Mouse (Mus musculus): ENCODE data around the gene Cept1. TPM values are rescaled to one million over a fixed set of nuclear protein-coding genes. Genes with fewer than 3 reads are reported as not detected.

The Cept1 gene
- polyA plus RNA-seq, 1 experiment from 2014 or later, result 59.6 TPM

GRCm38 (mm10) chr3:106495346-106496044 is 52.1 kb downstream of the Cept1 start:
- no peak overlapping the region for H3K9ac ChIP-seq
- no peak for TF ChIP-seq CTCF (IDR thresholded peaks at IDR 0.05; ENCODE audit: low read depth)
- 76% methylated on average over 1 of the region's 1 CpGs for WGBS
- DNase-seq (peak; percentile 65), ATAC-seq (ENCODE audit: insufficient read depth) (peak; percentile 35; the same call in 1 of the 2 replicates)
- peaks cover 4% of the 10 kb centered on the region; the same call in 1 of the 2 replicates for H3K36me3 ChIP-seq (ENCODE audit: insufficient read depth)
- peak overlapping the region; percentile 72 for H3K27ac ChIP-seq (ENCODE audit: low read depth)
- no peak overlapping the region for H3K4me3 ChIP-seq (ENCODE audit: low read depth, low read length)
- no peaks in the 10 kb centered on the region for H3K9me3 ChIP-seq (ENCODE audit: low read depth, low read length)
- no peak overlapping the region for H3K4me2 ChIP-seq
- no peaks in the 10 kb centered on the region for H3K27me3 ChIP-seq (ENCODE audit: insufficient read depth, low read length)
- no peaks in the 10 kb centered on the region for H3K4me1 ChIP-seq (ENCODE audit: insufficient read depth)

- Histone ChIP-seq H3K27ac (ENCODE audit: low read depth) (peak overlapping the region; percentile 12; the same call in 1 of the 2 replicates), H3K36me3 (ENCODE audit: insufficient read depth) (0 out of 2 replicates have a peak, but pooled peaks cover 3% of the 10 kb centered on the region), H3K9ac (no peak overlapping the region), H3K9me3 (ENCODE audit: low read depth, low read length) (no peaks in the 10 kb centered on the region), H3K27me3 (ENCODE audit: insufficient read depth, low read length) (no peaks in the 10 kb centered on the region), H3K4me3 (ENCODE audit: low read depth, low read length) (no peak overlapping the region), H3K4me1 (ENCODE audit: insufficient read depth) (no peaks in the 10 kb centered on the region), H3K4me2 (no peak overlapping the region)
- WGBS, result 73% methylated on average over 1 of the region's 1 CpGs
- ATAC-seq (ENCODE audit: insufficient read depth) (no peak), DNase-seq (no peak)
- TF ChIP-seq CTCF (IDR thresholded peaks at IDR 0.05; ENCODE audit: low read depth), result no peak
Measured at GRCm38 (mm10) chr3:106494417-106494950, 53.1 kb downstream of the Cept1 start.

- Histone ChIP-seq H3K4me1 (ENCODE audit: insufficient read depth) (no peaks in the 10 kb centered on the region), H3K4me2 (no peak overlapping the region), H3K27ac (ENCODE audit: low read depth) (peak overlapping the region; percentile 8; the same call in 1 of the 2 replicates), H3K27me3 (ENCODE audit: insufficient read depth, low read length) (no peaks in the 10 kb centered on the region), H3K36me3 (ENCODE audit: insufficient read depth) (0 out of 2 replicates have a peak, but pooled peaks cover 1% of the 10 kb centered on the region), H3K9ac (no peak overlapping the region), H3K4me3 (ENCODE audit: low read depth, low read length) (no peak overlapping the region), H3K9me3 (ENCODE audit: low read depth, low read length) (no peaks in the 10 kb centered on the region)
- no peak for TF ChIP-seq CTCF (IDR thresholded peaks at IDR 0.05; ENCODE audit: low read depth)
- WGBS, result 71% methylated on average over 3 of the region's 3 CpGs
- no peak for DNase-seq
- no peak for ATAC-seq (ENCODE audit: insufficient read depth)
Measured at GRCm38 (mm10) chr3:106493882-106494281, 53.7 kb downstream of the Cept1 start.

GRCm38 (mm10) chr3:106493202-106493601 is 54.4 kb downstream of the Cept1 start:
- Histone ChIP-seq H3K36me3 (ENCODE audit: insufficient read depth) (no peaks in the 10 kb centered on the region), H3K4me3 (ENCODE audit: low read depth, low read length) (no peak overlapping the region), H3K9ac (no peak overlapping the region), H3K27ac (ENCODE audit: low read depth) (no peak overlapping the region), H3K27me3 (ENCODE audit: insufficient read depth, low read length) (no peaks in the 10 kb centered on the region), H3K4me2 (no peak overlapping the region), H3K9me3 (ENCODE audit: low read depth, low read length) (no peaks in the 10 kb centered on the region), H3K4me1 (ENCODE audit: insufficient read depth) (no peaks in the 10 kb centered on the region)
- no peak for TF ChIP-seq CTCF (IDR thresholded peaks at IDR 0.05; ENCODE audit: low read depth)
- DNase-seq, result no peak
- WGBS, result 84% methylated on average over 8 of the region's 8 CpGs
- no peak for ATAC-seq (ENCODE audit: insufficient read depth)

- Histone ChIP-seq H3K36me3 (ENCODE audit: insufficient read depth) (no peaks in the 10 kb centered on the region), H3K27me3 (ENCODE audit: insufficient read depth, low read length) (no peaks in the 10 kb centered on the region), H3K4me2 (no peak overlapping the region), H3K9me3 (ENCODE audit: low read depth, low read length) (no peaks in the 10 kb centered on the region), H3K4me3 (ENCODE audit: low read depth, low read length) (no peak overlapping the region), H3K27ac (ENCODE audit: low read depth) (no peak overlapping the region), H3K4me1 (ENCODE audit: insufficient read depth) (no peaks in the 10 kb centered on the region), H3K9ac (no peak overlapping the region)
- TF ChIP-seq CTCF (IDR thresholded peaks at IDR 0.05; ENCODE audit: low read depth), result no peak
- 90% methylated on average over 1 of the region's 1 CpGs for WGBS
- no peak for ATAC-seq (ENCODE audit: insufficient read depth)
- no peak for DNase-seq
Measured at GRCm38 (mm10) chr3:106492723-106493122, 54.9 kb downstream of the Cept1 start.

- no peaks in the 10 kb centered on the region for H3K36me3 ChIP-seq (ENCODE audit: insufficient read depth)
- no peak for DNase-seq
- 80% methylated on average over 4 of the region's 4 CpGs for WGBS
- ATAC-seq (ENCODE audit: insufficient read depth), result no peak
- no peak overlapping the region for H3K4me3 ChIP-seq (ENCODE audit: low read depth, low read length)
- H3K4me1 ChIP-seq (ENCODE audit: insufficient read depth), result no peaks in the 10 kb centered on the region
- H3K9me3 ChIP-seq (ENCODE audit: low read depth, low read length), result no peaks in the 10 kb centered on the region
- no peak overlapping the region for H3K9ac ChIP-seq
- TF ChIP-seq CTCF (IDR thresholded peaks at IDR 0.05; ENCODE audit: low read depth), result no peak
- H3K27ac ChIP-seq (ENCODE audit: low read depth), result no peak overlapping the region
- no peaks in the 10 kb centered on the region for H3K27me3 ChIP-seq (ENCODE audit: insufficient read depth, low read length)
- no peak overlapping the region for H3K4me2 ChIP-seq
Measured at GRCm38 (mm10) chr3:106490239-106490638, 57.4 kb downstream of the Cept1 start.

- Histone ChIP-seq H3K27me3 (ENCODE audit: insufficient read depth, low read length) (no peaks in the 10 kb centered on the region), H3K4me3 (ENCODE audit: low read depth, low read length) (no peak overlapping the region), H3K9ac (no peak overlapping the region), H3K9me3 (ENCODE audit: low read depth, low read length) (no peaks in the 10 kb centered on the region), H3K4me1 (ENCODE audit: insufficient read depth) (no peaks in the 10 kb centered on the region), H3K27ac (ENCODE audit: low read depth) (no peak overlapping the region), H3K4me2 (no peak overlapping the region), H3K36me3 (ENCODE audit: insufficient read depth) (no peaks in the 10 kb centered on the region)
- no peak for TF ChIP-seq CTCF (IDR thresholded peaks at IDR 0.05; ENCODE audit: low read depth)
- no peak for ATAC-seq (ENCODE audit: insufficient read depth)
- 78% methylated on average over 2 of the region's 2 CpGs for WGBS
- no peak for DNase-seq
Measured at GRCm38 (mm10) chr3:106487551-106487950, 60.1 kb downstream of the Cept1 start.

Data from lung, embryonic 14.5 days (tissue).